Mouse (Mus musculus) ES-Bruce4 (cell line): ENCODE measurements around the gene Ptpdc1. TPM values are rescaled to one million over a fixed set of nuclear protein-coding genes. Genes with fewer than 3 reads are reported as not detected.

Source experiments
- H3K27ac ChIP-seq: 2 replicates; pipeline ENCODE4 v1.5.1; 2012; ENCODE audit warnings: low read length, inconsistent platforms; ENCODE audit not compliant: insufficient read depth
- H3K27me3 ChIP-seq: 2 replicates; pipeline ENCODE4 v1.6.1; 2012; ENCODE audit warnings: mild to moderate bottlenecking, low read length, inconsistent platforms; ENCODE audit not compliant: control insufficient read depth, poor library complexity, insufficient read depth, severe bottlenecking
- H3K36me3 ChIP-seq: 2 replicates; pipeline ENCODE4 v1.6.1; 2012; ENCODE audit warnings: inconsistent platforms, mild to moderate bottlenecking, low read length, moderate library complexity; ENCODE audit not compliant: control insufficient read depth, poor library complexity, insufficient read depth, severe bottlenecking
- H3K4me1 ChIP-seq: one replicate; pipeline ENCODE4 v1.8.1; 2011; ENCODE audit warnings: low read length; ENCODE audit not compliant: control insufficient read depth, insufficient read depth
- H3K4me3 ChIP-seq: 2 replicates; pipeline ENCODE4 v1.5.1; 2011; ENCODE audit warnings: low read depth, mild to moderate bottlenecking, low read length
- H3K9ac ChIP-seq: 2 replicates; pipeline ENCODE4 v1.6.1; 2012; ENCODE audit warnings: low read depth, mild to moderate bottlenecking, inconsistent platforms; ENCODE audit not compliant: poor library complexity, severe bottlenecking
- H3K9me3 ChIP-seq: replicated peaks from 2 replicates; pipeline ENCODE4 v1.6.1; 2012; ENCODE audit warnings: mild to moderate bottlenecking, low read length, inconsistent platforms; ENCODE audit not compliant: control insufficient read depth, poor library complexity, insufficient read depth, severe bottlenecking
- CTCF ChIP-seq: IDR thresholded peaks from one replicate; pipeline ENCODE4 v1.8.1; 2011; ENCODE audit warnings: low read depth, low read length
- EP300 ChIP-seq: IDR thresholded peaks from 2 replicates; pipeline ENCODE4 v1.6.1; 2011; ENCODE audit warnings: low read depth, low read length; ENCODE audit not compliant: insufficient read depth
- POLR2A ChIP-seq: IDR thresholded peaks from one replicate; pipeline ENCODE4 v1.8.1; 2011; ENCODE audit warnings: low read length; ENCODE audit not compliant: insufficient read depth
- polyA plus RNA-seq: library from polyadenylated mRNA; stranded (reverse); fragments of >200 nt; gene quantifications from 2 replicates; pipeline ENCODE4 v1.2.4, GENCODE M21; 2011; ENCODE audit warnings: low read depth; ENCODE audit not compliant: missing spikeins, insufficient read depth, insufficient read length

The Ptpdc1 gene
- polyA plus RNA-seq, 1 experiment: 6.2 TPM

DNA sequence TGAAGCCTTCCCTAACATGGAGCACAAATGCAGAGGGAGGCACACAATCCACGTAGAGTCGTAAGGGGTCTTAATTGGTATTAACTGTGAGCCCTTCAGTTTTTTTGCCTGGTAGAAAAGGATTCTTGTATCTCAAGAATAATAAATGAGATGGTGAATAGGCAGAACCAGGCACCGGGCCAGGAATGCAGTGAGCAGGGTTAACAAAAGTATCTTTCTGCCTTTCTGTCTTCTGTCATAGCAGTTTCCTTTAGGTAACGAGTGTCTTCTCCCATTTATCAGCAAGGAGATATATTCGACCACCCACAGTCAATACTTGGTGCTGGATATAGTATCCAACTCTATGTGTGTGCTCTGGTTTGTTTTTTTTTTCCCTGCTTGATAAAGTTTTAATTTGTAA is 72.0 kb downstream of the Ptpdc1 start:
- Histone ChIP-seq H3K9ac (no peak overlapping the region), H3K36me3 (no peaks in the 10 kb centered on the region), H3K4me3 (no peak overlapping the region), H3K9me3 (no peaks in the 10 kb centered on the region), H3K27me3 (no peaks in the 10 kb centered on the region), H3K4me1 (no peaks in the 10 kb centered on the region), H3K27ac (no peak overlapping the region)
- TF ChIP-seq CTCF: no peak
- no peak for TF ChIP-seq EP300
- TF ChIP-seq POLR2A: no peak

DNA sequence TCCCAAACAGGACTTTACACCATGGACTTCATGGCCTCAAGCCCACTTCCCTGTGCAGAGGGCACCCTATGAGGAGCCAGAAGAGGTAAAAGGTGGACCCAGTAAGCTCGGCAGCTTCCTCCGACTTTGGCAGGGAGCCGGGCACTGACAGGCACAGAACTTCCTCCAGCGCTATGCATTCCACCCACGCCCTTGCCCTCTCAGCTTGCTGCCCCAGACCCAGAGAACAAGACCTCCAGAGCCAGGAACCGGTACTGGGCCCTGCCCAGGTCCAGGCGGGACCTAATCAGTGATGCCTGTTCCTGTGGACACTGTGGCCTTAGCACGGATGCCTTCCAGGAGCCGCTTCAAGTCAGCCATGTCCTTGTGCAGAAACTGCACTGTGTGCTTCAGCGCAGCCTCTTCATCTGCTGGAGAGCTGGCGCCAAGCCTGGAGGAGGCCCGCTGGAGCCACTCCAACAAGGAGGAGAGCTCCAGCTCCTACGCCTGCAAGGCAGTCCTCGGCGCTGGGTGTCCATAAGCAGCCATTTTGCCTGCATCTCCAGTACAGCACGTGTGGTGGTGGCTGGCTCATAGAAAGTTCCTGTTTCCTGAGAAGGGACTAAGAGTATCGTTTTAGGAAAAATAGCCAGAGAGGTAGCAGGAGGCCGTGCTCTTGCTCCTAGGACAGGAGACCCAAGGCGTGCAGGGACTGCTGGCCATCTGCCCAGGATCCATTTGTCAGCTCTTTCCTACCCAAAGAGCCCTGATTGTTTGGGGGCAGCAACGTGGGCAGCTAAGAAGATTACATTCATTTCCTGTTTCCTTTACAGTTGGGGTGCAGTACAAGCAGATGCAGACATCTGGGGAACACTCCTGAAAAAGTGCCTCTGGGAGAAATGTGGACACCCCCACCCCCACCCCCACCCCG is 73.0 kb downstream of the Ptpdc1 start:
- Histone ChIP-seq H3K27me3 (no peaks in the 10 kb centered on the region), H3K4me3 (peak overlapping the region; percentile 41), H3K4me1 (peaks cover 1% of the 10 kb centered on the region), H3K27ac (no peak overlapping the region), H3K9ac (peak overlapping the region; percentile 33), H3K9me3 (no peaks in the 10 kb centered on the region), H3K36me3 (no peaks in the 10 kb centered on the region)
- TF ChIP-seq CTCF (no peak), EP300 (no peak), POLR2A (no peak)

GRCm38 (mm10) chr13:48548296-48548695 is 77.2 kb downstream of the Ptpdc1 start:
- Histone ChIP-seq H3K4me3 (no peak overlapping the region), H3K9ac (no peak overlapping the region), H3K4me1 (peaks cover 1% of the 10 kb centered on the region), H3K27ac (no peak overlapping the region), H3K9me3 (no peaks in the 10 kb centered on the region), H3K36me3 (no peaks in the 10 kb centered on the region), H3K27me3 (no peaks in the 10 kb centered on the region)
- no peak for TF ChIP-seq EP300
- no peak for TF ChIP-seq CTCF
- TF ChIP-seq POLR2A: no peak

- Histone ChIP-seq H3K27ac (no peak overlapping the region), H3K4me3 (no peak overlapping the region), H3K4me1 (peaks cover 1% of the 10 kb centered on the region), H3K9me3 (no peaks in the 10 kb centered on the region), H3K27me3 (no peaks in the 10 kb centered on the region), H3K9ac (no peak overlapping the region), H3K36me3 (no peaks in the 10 kb centered on the region)
- TF ChIP-seq CTCF (no peak), POLR2A (no peak), EP300 (no peak)
Measured at GRCm38 (mm10) chr13:48547623-48548022, 77.8 kb downstream of the Ptpdc1 start.

DNA sequence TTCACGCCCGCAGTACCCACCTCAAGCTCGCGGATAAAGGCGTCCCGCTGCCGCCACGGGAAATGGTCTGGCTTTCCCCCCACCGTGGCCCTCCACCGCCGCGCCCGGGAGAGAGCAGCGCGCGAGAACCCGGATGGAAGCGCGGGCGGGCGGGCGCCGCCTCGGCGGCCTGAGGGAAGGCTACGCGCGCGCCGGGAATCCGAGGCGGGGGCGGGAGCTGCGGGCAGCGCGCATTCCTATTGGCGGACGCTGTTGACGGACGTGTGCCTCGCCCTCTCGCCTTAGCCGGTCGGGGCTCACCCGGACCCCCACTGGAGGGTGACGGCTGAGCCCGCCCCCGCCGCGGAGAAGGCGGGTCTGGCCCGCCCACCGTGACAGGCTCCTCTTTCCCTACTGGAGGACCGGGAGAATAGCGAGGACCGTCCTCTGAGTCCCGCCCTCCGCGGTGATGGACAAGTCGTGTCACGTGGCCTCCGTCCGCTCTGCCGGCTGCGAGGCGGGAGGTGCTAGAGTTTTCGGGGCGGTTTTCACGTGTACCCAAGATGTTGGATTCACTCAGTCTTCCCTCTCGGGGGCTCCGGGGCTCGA is 79.0 kb downstream of the Ptpdc1 start:
- H3K9ac ChIP-seq: peak overlapping the region; percentile 99
- no peaks in the 10 kb centered on the region for H3K36me3 ChIP-seq
- H3K4me1 ChIP-seq: peaks cover 1% of the 10 kb centered on the region
- H3K4me3 ChIP-seq: peak overlapping the region; percentile 85
- no peak for TF ChIP-seq POLR2A
- TF ChIP-seq CTCF: no peak
- 0 out of 2 replicates have a peak, but pooled peaks have one; percentile 19 for TF ChIP-seq EP300
- no peaks in the 10 kb centered on the region for H3K9me3 ChIP-seq
- H3K27me3 ChIP-seq: no peaks in the 10 kb centered on the region
- peak overlapping the region; percentile 81 for H3K27ac ChIP-seq
